Mouse (Mus musculus): ENCODE measurements around the gene Sltm.

GRCm38 (mm10) chr9:70544831-70545230 is 2.3 kb downstream of the Sltm start:
- TF ChIP-seq ZMIZ1 (IDR thresholded peaks at IDR 0.05; ENCODE audit: low read depth, low read length) (no peak), EP300 (IDR thresholded peaks at IDR 0.05; ENCODE audit: low read depth in 1 of 2, low read length in 2 of 2) (no peak)
